Mouse (Mus musculus): Measurements from ENCODE around the gene Rapgef6. TPM values are rescaled to one million over a fixed set of nuclear protein-coding genes. Genes with fewer than 3 reads are reported as not detected.
A peak's percentile ranks its signal among the peaks of the same experiment; 100 is the strongest.

Rapgef6 gene
- polyA plus RNA-seq, 1 experiment from 2014 or later: 40.2 TPM

DNA sequence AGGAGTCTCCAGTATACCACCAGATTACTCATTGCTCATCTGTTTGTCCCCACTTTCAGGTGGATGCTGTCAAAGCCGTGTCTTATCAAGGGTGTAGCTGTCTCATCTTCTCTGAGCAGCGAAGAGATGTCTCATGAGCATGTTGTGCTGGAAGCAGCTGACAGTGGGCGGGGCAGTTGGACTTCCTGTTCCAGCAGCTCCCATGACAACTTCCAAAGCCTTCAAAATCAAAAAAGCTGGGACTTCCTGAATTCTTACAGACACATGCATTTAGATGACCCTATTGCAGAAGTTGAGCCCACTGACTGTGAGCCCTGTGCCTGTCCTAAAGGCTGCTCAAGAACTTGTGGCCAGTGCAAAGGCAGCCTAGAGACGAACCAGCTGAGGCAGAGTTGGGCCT is 168.5 kb downstream of the Rapgef6 start:
- no peaks in the 10 kb centered on the region for H3K27me3 ChIP-seq (ENCODE audit: control insufficient read depth, insufficient read depth, low read depth, low read length)
- no peak overlapping the region for H3K4me2 ChIP-seq (ENCODE audit: low read length)
- H3K36me3 ChIP-seq (ENCODE audit: control insufficient read depth, insufficient read depth, low read length): peaks cover 17% of the 10 kb centered on the region
- 91% methylated on average over 4 of the region's 4 CpGs for WGBS
- no peak overlapping the region for H3K9ac ChIP-seq (ENCODE audit: low read depth, low read length)
- H3K27ac ChIP-seq (ENCODE audit: low read length): no peak overlapping the region
- H3K4me3 ChIP-seq (ENCODE audit: low read depth, low read length): no peak overlapping the region
- H3K4me1 ChIP-seq (ENCODE audit: control insufficient read depth, insufficient read depth, low read length): no peaks in the 10 kb centered on the region
- no peaks in the 10 kb centered on the region for H3K9me3 ChIP-seq (replicated peaks; ENCODE audit: control insufficient read depth, low read length, poor library complexity, severe bottlenecking)
- no peak for ATAC-seq

DNA sequence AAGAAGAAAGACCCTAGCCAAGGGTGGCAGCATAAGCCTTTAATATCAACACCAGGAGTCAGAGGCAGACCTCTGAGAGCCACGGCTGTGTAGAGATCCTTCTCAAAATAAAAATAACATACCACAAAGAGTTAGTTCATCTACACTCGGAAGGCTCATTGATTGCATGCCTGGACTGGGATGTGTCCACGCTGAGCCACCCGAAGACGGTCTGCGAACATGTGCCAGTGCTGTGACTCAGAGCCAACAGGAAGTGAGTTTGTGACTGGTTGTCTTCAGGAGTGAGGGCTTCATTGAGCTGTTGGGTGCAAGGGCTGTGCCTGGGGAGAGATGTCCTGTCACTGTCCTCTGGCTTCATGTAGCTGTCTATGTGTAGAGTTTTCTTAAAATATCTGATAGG is 171.0 kb downstream of the Rapgef6 start:
- peaks cover 23% of the 10 kb centered on the region for H3K36me3 ChIP-seq (ENCODE audit: control insufficient read depth, insufficient read depth, low read length)
- no peak overlapping the region for H3K27ac ChIP-seq (ENCODE audit: low read length)
- 91% methylated on average over 6 of the region's 6 CpGs for WGBS
- no peak for ATAC-seq
- no peak overlapping the region for H3K9ac ChIP-seq (ENCODE audit: low read depth, low read length)
- H3K9me3 ChIP-seq (replicated peaks; ENCODE audit: control insufficient read depth, low read length, poor library complexity, severe bottlenecking): no peaks in the 10 kb centered on the region
- no peaks in the 10 kb centered on the region for H3K27me3 ChIP-seq (ENCODE audit: control insufficient read depth, insufficient read depth, low read depth, low read length)
- no peak overlapping the region for H3K4me3 ChIP-seq (ENCODE audit: low read depth, low read length)
- H3K4me2 ChIP-seq (ENCODE audit: low read length): no peak overlapping the region
- no peaks in the 10 kb centered on the region for H3K4me1 ChIP-seq (ENCODE audit: control insufficient read depth, insufficient read depth, low read length)

DNA sequence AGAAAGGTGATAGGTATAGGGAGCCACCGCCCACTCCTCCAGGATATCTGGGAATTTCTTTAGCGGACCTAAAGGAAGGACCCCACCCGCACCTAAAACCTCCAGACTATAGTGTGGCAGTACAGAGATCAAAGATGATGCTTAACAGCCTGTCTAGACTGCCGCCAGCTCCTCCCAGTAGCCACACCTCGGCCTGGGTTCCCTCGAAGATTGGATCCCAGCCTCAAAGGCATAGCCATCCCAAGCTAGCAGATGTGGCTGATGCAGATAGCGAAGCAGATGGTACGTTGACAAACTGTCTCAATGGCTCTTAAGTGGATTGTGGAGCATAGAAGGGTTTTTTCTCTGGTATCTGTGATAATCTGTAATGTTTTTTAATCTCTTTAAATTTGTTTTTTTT is 171.6 kb downstream of the Rapgef6 start:
- H3K4me2 ChIP-seq (ENCODE audit: low read length): no peak overlapping the region
- no peak overlapping the region for H3K4me3 ChIP-seq (ENCODE audit: low read depth, low read length)
- WGBS: 83% methylated on average over 8 of the region's 8 CpGs
- H3K36me3 ChIP-seq (ENCODE audit: control insufficient read depth, insufficient read depth, low read length): peaks cover 23% of the 10 kb centered on the region
- H3K9ac ChIP-seq (ENCODE audit: low read depth, low read length): no peak overlapping the region
- no peak for ATAC-seq
- no peaks in the 10 kb centered on the region for H3K27me3 ChIP-seq (ENCODE audit: control insufficient read depth, insufficient read depth, low read depth, low read length)
- no peaks in the 10 kb centered on the region for H3K9me3 ChIP-seq (replicated peaks; ENCODE audit: control insufficient read depth, low read length, poor library complexity, severe bottlenecking)
- no peaks in the 10 kb centered on the region for H3K4me1 ChIP-seq (ENCODE audit: control insufficient read depth, insufficient read depth, low read length)
- no peak overlapping the region for H3K27ac ChIP-seq (ENCODE audit: low read length)

DNA sequence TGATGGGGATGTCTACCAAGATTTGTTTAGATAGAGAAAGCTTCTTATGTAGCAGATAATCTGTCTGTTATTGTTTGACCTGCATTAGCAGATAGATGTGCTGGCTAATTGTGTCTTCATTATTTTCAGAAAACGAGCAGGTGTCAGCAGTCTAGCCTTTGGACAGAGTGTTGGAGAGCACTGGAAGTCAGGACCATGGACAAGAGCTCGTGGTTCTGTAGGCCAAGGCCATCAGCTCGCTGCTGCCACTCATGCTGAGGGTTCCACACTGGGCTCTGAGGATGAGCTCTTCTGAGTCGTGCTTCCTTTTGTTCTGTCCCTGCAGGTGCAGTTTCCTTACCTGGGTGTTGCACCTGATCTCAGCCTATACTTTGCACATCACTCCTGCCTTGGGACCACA is 173.3 kb downstream of the Rapgef6 start:
- H3K36me3 ChIP-seq (ENCODE audit: control insufficient read depth, insufficient read depth, low read length): peaks cover 23% of the 10 kb centered on the region
- 71% methylated on average over 4 of the region's 4 CpGs for WGBS
- no peak overlapping the region for H3K4me3 ChIP-seq (ENCODE audit: low read depth, low read length)
- H3K9me3 ChIP-seq (replicated peaks; ENCODE audit: control insufficient read depth, low read length, poor library complexity, severe bottlenecking): no peaks in the 10 kb centered on the region
- H3K4me1 ChIP-seq (ENCODE audit: control insufficient read depth, insufficient read depth, low read length): no peaks in the 10 kb centered on the region
- H3K27me3 ChIP-seq (ENCODE audit: control insufficient read depth, insufficient read depth, low read depth, low read length): no peaks in the 10 kb centered on the region
- H3K4me2 ChIP-seq (ENCODE audit: low read length): no peak overlapping the region
- H3K9ac ChIP-seq (ENCODE audit: low read depth, low read length): no peak overlapping the region
- ATAC-seq: no peak
- no peak overlapping the region for H3K27ac ChIP-seq (ENCODE audit: low read length)

DNA sequence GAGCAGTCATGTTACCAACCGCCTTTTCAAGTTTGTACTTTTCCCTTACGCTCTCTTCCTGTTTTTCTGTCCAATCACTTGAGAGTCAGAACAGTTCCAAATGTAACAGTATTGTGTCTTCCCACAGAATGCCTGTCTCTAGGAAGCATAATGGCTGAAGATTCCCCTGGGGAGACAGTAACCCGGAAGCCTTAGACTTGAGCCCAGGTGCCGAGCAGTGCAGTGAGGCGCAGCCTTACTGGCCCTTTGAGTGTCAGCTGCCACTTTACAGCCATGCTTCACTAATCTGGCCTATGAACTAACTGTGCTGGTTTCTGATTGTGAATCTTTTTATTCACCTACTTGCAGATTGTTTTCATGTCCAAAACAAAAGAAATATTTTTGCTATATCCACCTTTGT is 175.0 kb downstream of the Rapgef6 start:
- H3K9ac ChIP-seq (ENCODE audit: low read depth, low read length): no peak overlapping the region
- peaks cover 23% of the 10 kb centered on the region for H3K36me3 ChIP-seq (ENCODE audit: control insufficient read depth, insufficient read depth, low read length)
- no peaks in the 10 kb centered on the region for H3K27me3 ChIP-seq (ENCODE audit: control insufficient read depth, insufficient read depth, low read depth, low read length)
- no peak overlapping the region for H3K27ac ChIP-seq (ENCODE audit: low read length)
- ATAC-seq: no peak
- 80% methylated on average over 5 of the region's 5 CpGs for WGBS
- H3K4me2 ChIP-seq (ENCODE audit: low read length): no peak overlapping the region
- no peaks in the 10 kb centered on the region for H3K9me3 ChIP-seq (replicated peaks; ENCODE audit: control insufficient read depth, low read length, poor library complexity, severe bottlenecking)
- H3K4me3 ChIP-seq (ENCODE audit: low read depth, low read length): no peak overlapping the region
- H3K4me1 ChIP-seq (ENCODE audit: control insufficient read depth, insufficient read depth, low read length): no peaks in the 10 kb centered on the region

DNA sequence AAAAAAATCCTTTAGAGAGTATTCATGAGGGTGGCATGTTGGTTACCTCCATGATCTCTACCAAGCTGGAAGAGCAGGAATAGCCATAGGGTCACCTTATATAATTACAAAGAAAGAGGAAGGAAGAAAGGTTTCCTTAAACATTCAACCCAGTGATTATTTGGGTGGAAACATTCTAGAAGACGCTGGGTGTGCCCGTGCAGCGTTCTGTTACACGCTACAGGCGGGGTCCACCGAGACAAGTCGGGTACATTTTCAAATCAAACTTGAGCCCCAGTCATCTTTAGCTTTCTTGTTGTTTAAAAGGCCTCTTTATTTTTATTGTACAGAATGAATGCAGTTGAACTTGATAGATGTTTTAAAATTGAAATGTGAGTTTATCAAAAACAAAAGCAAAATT is 176.0 kb downstream of the Rapgef6 start:
- Histone ChIP-seq H3K9me3 (replicated peaks; ENCODE audit: control insufficient read depth, low read length, poor library complexity, severe bottlenecking) (no peaks in the 10 kb centered on the region), H3K4me2 (ENCODE audit: low read length) (no peak overlapping the region), H3K4me1 (ENCODE audit: control insufficient read depth, insufficient read depth, low read length) (no peaks in the 10 kb centered on the region), H3K9ac (ENCODE audit: low read depth, low read length) (no peak overlapping the region), H3K36me3 (ENCODE audit: control insufficient read depth, insufficient read depth, low read length) (peaks cover 19% of the 10 kb centered on the region), H3K27me3 (ENCODE audit: control insufficient read depth, insufficient read depth, low read depth, low read length) (no peaks in the 10 kb centered on the region), H3K27ac (ENCODE audit: low read length) (no peak overlapping the region), H3K4me3 (ENCODE audit: low read depth, low read length) (no peak overlapping the region)
- no peak for ATAC-seq
- WGBS: 95% methylated on average over 7 of the region's 7 CpGs

DNA sequence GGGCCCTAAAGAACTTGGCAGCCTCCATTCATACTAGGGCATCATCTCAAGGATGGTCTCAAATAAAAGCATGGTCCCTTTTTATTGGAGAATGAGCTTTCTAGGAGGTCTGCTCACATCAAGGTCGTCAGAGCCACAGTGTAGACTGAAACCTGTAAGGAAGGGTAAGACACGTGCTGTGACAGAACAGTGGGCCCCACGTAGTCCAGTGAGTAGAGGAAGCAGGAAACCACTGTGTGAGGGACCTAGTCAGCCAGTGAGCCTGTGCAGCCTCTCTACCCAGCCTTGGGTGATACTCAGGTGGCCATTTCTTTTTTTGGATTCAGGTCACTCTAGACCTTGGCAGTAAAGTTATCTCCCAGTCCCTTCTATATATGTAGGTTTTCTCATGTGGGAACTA is 177.3 kb downstream of the Rapgef6 start:
- no peak for ATAC-seq
- Histone ChIP-seq H3K9ac (ENCODE audit: low read depth, low read length) (no peak overlapping the region), H3K27ac (ENCODE audit: low read length) (no peak overlapping the region), H3K4me3 (ENCODE audit: low read depth, low read length) (no peak overlapping the region), H3K27me3 (ENCODE audit: control insufficient read depth, insufficient read depth, low read depth, low read length) (no peaks in the 10 kb centered on the region), H3K4me1 (ENCODE audit: control insufficient read depth, insufficient read depth, low read length) (no peaks in the 10 kb centered on the region), H3K36me3 (ENCODE audit: control insufficient read depth, insufficient read depth, low read length) (peaks cover 13% of the 10 kb centered on the region; the same call in 1 of the 2 replicates), H3K4me2 (ENCODE audit: low read length) (no peak overlapping the region), H3K9me3 (replicated peaks; ENCODE audit: control insufficient read depth, low read length, poor library complexity, severe bottlenecking) (no peaks in the 10 kb centered on the region)
- WGBS: 78% methylated on average over 3 of the region's 3 CpGs

DNA sequence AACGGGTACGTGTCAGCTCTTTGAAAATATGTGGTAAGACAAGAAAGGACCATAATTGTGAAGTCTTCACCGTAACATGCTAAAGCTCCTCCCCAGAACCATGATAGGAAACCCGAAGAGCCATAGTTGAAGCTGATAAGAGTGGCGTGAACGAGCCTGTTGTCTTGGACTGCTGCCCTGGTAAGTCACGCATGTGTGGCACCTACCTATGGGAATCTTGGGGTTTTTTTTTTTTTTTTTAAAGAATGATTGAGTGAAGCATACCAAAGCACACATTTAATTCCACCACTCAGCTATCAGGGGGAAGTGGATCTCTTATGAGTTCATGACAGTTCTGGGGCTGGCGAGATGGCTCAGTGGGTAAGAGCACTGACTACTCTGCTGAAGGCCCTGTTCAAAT is 179.2 kb downstream of the Rapgef6 start:
- Histone ChIP-seq H3K27ac (ENCODE audit: low read length) (no peak overlapping the region), H3K36me3 (ENCODE audit: control insufficient read depth, insufficient read depth, low read length) (0 out of 2 replicates have a peak, but pooled peaks cover 6% of the 10 kb centered on the region), H3K27me3 (ENCODE audit: control insufficient read depth, insufficient read depth, low read depth, low read length) (no peaks in the 10 kb centered on the region), H3K4me2 (ENCODE audit: low read length) (no peak overlapping the region), H3K9me3 (replicated peaks; ENCODE audit: control insufficient read depth, low read length, poor library complexity, severe bottlenecking) (no peaks in the 10 kb centered on the region), H3K9ac (ENCODE audit: low read depth, low read length) (no peak overlapping the region), H3K4me1 (ENCODE audit: control insufficient read depth, insufficient read depth, low read length) (no peaks in the 10 kb centered on the region), H3K4me3 (ENCODE audit: low read depth, low read length) (no peak overlapping the region)
- WGBS: 97% methylated on average over 8 of the region's 8 CpGs
- no peak for ATAC-seq

DNA sequence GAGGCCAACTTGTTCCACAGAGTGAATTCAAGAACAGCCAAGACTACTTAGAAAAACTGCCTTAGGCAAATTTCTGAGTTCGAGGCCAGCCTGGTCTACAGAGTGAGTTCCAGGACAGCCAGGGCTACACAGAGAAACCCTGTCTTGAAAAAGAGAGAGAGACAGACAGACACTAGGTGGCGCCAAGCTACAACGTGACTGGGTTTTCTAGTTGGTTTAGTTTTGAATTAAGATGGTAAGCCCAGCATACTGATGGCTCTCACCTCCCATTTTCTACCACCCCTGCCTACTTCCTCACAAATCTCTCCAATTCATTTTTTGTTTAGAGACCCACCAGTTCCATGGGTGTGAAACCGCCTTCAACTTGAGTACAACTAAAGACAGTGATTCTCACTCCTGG is 180.7 kb downstream of the Rapgef6 start:
- Histone ChIP-seq H3K27ac (ENCODE audit: low read length) (no peak overlapping the region), H3K4me3 (ENCODE audit: low read depth, low read length) (no peak overlapping the region), H3K36me3 (ENCODE audit: control insufficient read depth, insufficient read depth, low read length) (no peaks in the 10 kb centered on the region), H3K27me3 (ENCODE audit: control insufficient read depth, insufficient read depth, low read depth, low read length) (no peaks in the 10 kb centered on the region), H3K9me3 (replicated peaks; ENCODE audit: control insufficient read depth, low read length, poor library complexity, severe bottlenecking) (no peaks in the 10 kb centered on the region), H3K4me2 (ENCODE audit: low read length) (no peak overlapping the region), H3K4me1 (ENCODE audit: control insufficient read depth, insufficient read depth, low read length) (no peaks in the 10 kb centered on the region), H3K9ac (ENCODE audit: low read depth, low read length) (no peak overlapping the region)
- peak; percentile 51; the same call in 1 of the 2 replicates for ATAC-seq
- 28% methylated on average over 4 of the region's 4 CpGs for WGBS

DNA sequence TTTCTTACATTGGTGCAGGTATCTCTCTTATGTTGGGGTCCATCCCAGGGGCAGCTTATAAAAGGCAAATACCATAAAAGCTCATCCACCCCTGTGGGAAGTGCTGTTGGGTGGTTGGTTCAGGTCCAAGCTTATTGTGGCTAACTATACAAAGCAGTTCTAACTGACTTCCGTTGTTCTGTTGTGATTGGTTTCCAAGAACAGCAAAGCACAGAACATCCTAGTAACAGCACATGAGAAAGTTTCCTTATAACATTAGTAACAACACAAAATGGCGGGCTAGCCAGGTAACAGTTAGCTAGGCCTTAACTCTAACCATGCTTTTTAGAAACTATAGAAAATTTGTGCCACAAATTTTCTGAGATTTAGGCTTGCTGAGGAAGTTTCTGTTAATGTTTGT is 185.5 kb downstream of the Rapgef6 start:
- Histone ChIP-seq H3K9me3 (replicated peaks; ENCODE audit: control insufficient read depth, low read length, poor library complexity, severe bottlenecking) (no peaks in the 10 kb centered on the region), H3K4me3 (ENCODE audit: low read depth, low read length) (no peak overlapping the region), H3K4me1 (ENCODE audit: control insufficient read depth, insufficient read depth, low read length) (no peaks in the 10 kb centered on the region), H3K27me3 (ENCODE audit: control insufficient read depth, insufficient read depth, low read depth, low read length) (no peaks in the 10 kb centered on the region), H3K4me2 (ENCODE audit: low read length) (no peak overlapping the region), H3K9ac (ENCODE audit: low read depth, low read length) (no peak overlapping the region), H3K36me3 (ENCODE audit: control insufficient read depth, insufficient read depth, low read length) (no peaks in the 10 kb centered on the region), H3K27ac (ENCODE audit: low read length) (no peak overlapping the region)
- WGBS: 96% methylated on average over 2 of the region's 2 CpGs
- ATAC-seq: no peak

All from midbrain, embryonic 16.5 days (tissue).